Mouse (Mus musculus): ENCODE measurements at regions not wholly inside any gene's neighbourhood (a gene's known extent, or its start where the extent isn't known, plus 50 kb on each side); places are given as distances from the start of the nearest gene placed in this dataset.

- Histone ChIP-seq H3K27me3 (replicated peaks) (no peaks in the 10 kb centered on the region), H3K4me1 (replicated peaks) (peaks cover 12% of the 10 kb centered on the region), H3K4me2 (no peak overlapping the region), H3K9ac (no peak overlapping the region), H3K36me3 (no peaks in the 10 kb centered on the region), H3K4me3 (no peak overlapping the region), H3K9me3 (replicated peaks) (no peaks in the 10 kb centered on the region), H3K27ac (ENCODE audit: poor library complexity, severe bottlenecking) (no peak overlapping the region)
- 79% methylated on average over 7 of the region's 7 CpGs for WGBS
- no peak for ATAC-seq (ENCODE audit: insufficient number of reproducible peaks, low FRiP score)
Measured at GRCm38 (mm10) chr15:96916586-96916985, 139.2 kb downstream of the Slc38a4 start.

- Histone ChIP-seq H3K36me3 (no peaks in the 10 kb centered on the region), H3K9me3 (replicated peaks) (no peaks in the 10 kb centered on the region), H3K4me3 (no peak overlapping the region), H3K4me1 (replicated peaks) (peaks cover 12% of the 10 kb centered on the region), H3K4me2 (no peak overlapping the region), H3K9ac (no peak overlapping the region), H3K27me3 (replicated peaks) (no peaks in the 10 kb centered on the region), H3K27ac (ENCODE audit: poor library complexity, severe bottlenecking) (no peak overlapping the region)
- no peak for ATAC-seq (ENCODE audit: insufficient number of reproducible peaks, low FRiP score)
- 67% methylated on average over 10 of the region's 10 CpGs for WGBS
Measured at GRCm38 (mm10) chr15:96915544-96915943, 140.2 kb downstream of the Slc38a4 start.

- no peak overlapping the region for H3K9ac ChIP-seq
- no peak overlapping the region for H3K4me2 ChIP-seq
- no peaks in the 10 kb centered on the region for H3K9me3 ChIP-seq (replicated peaks)
- no peaks in the 10 kb centered on the region for H3K36me3 ChIP-seq
- no peak overlapping the region for H3K4me3 ChIP-seq
- WGBS: 75% methylated on average over 6 of the region's 6 CpGs
- peaks cover 12% of the 10 kb centered on the region for H3K4me1 ChIP-seq (replicated peaks)
- ATAC-seq (ENCODE audit: insufficient number of reproducible peaks, low FRiP score): no peak
- H3K27me3 ChIP-seq (replicated peaks): no peaks in the 10 kb centered on the region
- H3K27ac ChIP-seq (ENCODE audit: poor library complexity, severe bottlenecking): no peak overlapping the region
Measured at GRCm38 (mm10) chr15:96914988-96915387, 140.8 kb downstream of the Slc38a4 start.

GRCm38 (mm10) chr15:96905520-96905919, 150.2 kb downstream of the Slc38a4 start:
- Histone ChIP-seq H3K9ac (no peak overlapping the region), H3K4me2 (no peak overlapping the region), H3K9me3 (replicated peaks) (peaks cover 13% of the 10 kb centered on the region; the same call in 1 of the 2 replicates), H3K27ac (ENCODE audit: poor library complexity, severe bottlenecking) (no peak overlapping the region), H3K36me3 (no peaks in the 10 kb centered on the region), H3K4me1 (replicated peaks) (no peaks in the 10 kb centered on the region), H3K4me3 (no peak overlapping the region), H3K27me3 (replicated peaks) (no peaks in the 10 kb centered on the region)
- WGBS: 80% methylated on average over 4 of the region's 4 CpGs
- ATAC-seq (ENCODE audit: insufficient number of reproducible peaks, low FRiP score): no peak

GRCm38 (mm10) chr15:96903461-96903860, 152.3 kb downstream of the Slc38a4 start:
- no peak overlapping the region for H3K4me2 ChIP-seq
- no peak overlapping the region for H3K4me3 ChIP-seq
- H3K27ac ChIP-seq (ENCODE audit: poor library complexity, severe bottlenecking): no peak overlapping the region
- ATAC-seq (ENCODE audit: insufficient number of reproducible peaks, low FRiP score): no peak
- peaks cover 13% of the 10 kb centered on the region; the same call in 1 of the 2 replicates for H3K9me3 ChIP-seq (replicated peaks)
- H3K9ac ChIP-seq: no peak overlapping the region
- no peaks in the 10 kb centered on the region for H3K27me3 ChIP-seq (replicated peaks)
- H3K36me3 ChIP-seq: no peaks in the 10 kb centered on the region
- 86% methylated on average over 3 of the region's 3 CpGs for WGBS
- H3K4me1 ChIP-seq (replicated peaks): no peaks in the 10 kb centered on the region

GRCm38 (mm10) chr15:96902781-96903180, 153.0 kb downstream of the Slc38a4 start:
- no peak overlapping the region for H3K4me2 ChIP-seq
- H3K27me3 ChIP-seq (replicated peaks): no peaks in the 10 kb centered on the region
- 77% methylated on average over 8 of the region's 8 CpGs for WGBS
- H3K9me3 ChIP-seq (replicated peaks): peaks cover 13% of the 10 kb centered on the region; the same call in 1 of the 2 replicates
- H3K4me3 ChIP-seq: no peak overlapping the region
- no peak overlapping the region for H3K9ac ChIP-seq
- H3K4me1 ChIP-seq (replicated peaks): no peaks in the 10 kb centered on the region
- H3K36me3 ChIP-seq: no peaks in the 10 kb centered on the region
- no peak for ATAC-seq (ENCODE audit: insufficient number of reproducible peaks, low FRiP score)
- H3K27ac ChIP-seq (ENCODE audit: poor library complexity, severe bottlenecking): no peak overlapping the region

GRCm38 (mm10) chr15:96901616-96902015, 154.1 kb downstream of the Slc38a4 start:
- H3K27ac ChIP-seq (ENCODE audit: poor library complexity, severe bottlenecking): no peak overlapping the region
- no peaks in the 10 kb centered on the region for H3K36me3 ChIP-seq
- no peak for ATAC-seq (ENCODE audit: insufficient number of reproducible peaks, low FRiP score)
- H3K4me1 ChIP-seq (replicated peaks): no peaks in the 10 kb centered on the region
- peaks cover 10% of the 10 kb centered on the region; the same call in 1 of the 2 replicates for H3K9me3 ChIP-seq (replicated peaks)
- H3K4me2 ChIP-seq: no peak overlapping the region
- H3K4me3 ChIP-seq: no peak overlapping the region
- 91% methylated on average over 9 of the region's 9 CpGs for WGBS
- no peaks in the 10 kb centered on the region for H3K27me3 ChIP-seq (replicated peaks)
- no peak overlapping the region for H3K9ac ChIP-seq

GRCm38 (mm10) chr15:96898285-96898684, 157.5 kb downstream of the Slc38a4 start:
- H3K4me2 ChIP-seq: no peak overlapping the region
- H3K4me1 ChIP-seq (replicated peaks): no peaks in the 10 kb centered on the region
- H3K27me3 ChIP-seq (replicated peaks): no peaks in the 10 kb centered on the region
- 0 out of 2 replicates have a peak, but pooled peaks cover 3% of the 10 kb centered on the region for H3K9me3 ChIP-seq (replicated peaks)
- ATAC-seq (ENCODE audit: insufficient number of reproducible peaks, low FRiP score): no peak
- H3K36me3 ChIP-seq: no peaks in the 10 kb centered on the region
- H3K9ac ChIP-seq: no peak overlapping the region
- H3K4me3 ChIP-seq: no peak overlapping the region
- no peak overlapping the region for H3K27ac ChIP-seq (ENCODE audit: poor library complexity, severe bottlenecking)
- 89% methylated on average over 3 of the region's 3 CpGs for WGBS

- Histone ChIP-seq H3K9ac (no peak overlapping the region), H3K4me3 (no peak overlapping the region), H3K4me2 (no peak overlapping the region), H3K9me3 (replicated peaks) (0 out of 2 replicates have a peak, but pooled peaks cover 3% of the 10 kb centered on the region), H3K27ac (ENCODE audit: poor library complexity, severe bottlenecking) (no peak overlapping the region), H3K27me3 (replicated peaks) (no peaks in the 10 kb centered on the region), H3K4me1 (replicated peaks) (no peaks in the 10 kb centered on the region), H3K36me3 (no peaks in the 10 kb centered on the region)
- WGBS: 75% methylated on average over 10 of the region's 10 CpGs
- ATAC-seq (ENCODE audit: insufficient number of reproducible peaks, low FRiP score): no peak
Measured at GRCm38 (mm10) chr15:96884901-96885300, 170.9 kb downstream of the Slc38a4 start.

- H3K4me2 ChIP-seq: no peak overlapping the region
- ATAC-seq (ENCODE audit: insufficient number of reproducible peaks, low FRiP score): no peak
- 79% methylated on average over 10 of the region's 10 CpGs for WGBS
- 0 out of 2 replicates have a peak, but pooled peaks cover 3% of the 10 kb centered on the region for H3K9me3 ChIP-seq (replicated peaks)
- H3K36me3 ChIP-seq: no peaks in the 10 kb centered on the region
- no peaks in the 10 kb centered on the region for H3K27me3 ChIP-seq (replicated peaks)
- no peak overlapping the region for H3K4me3 ChIP-seq
- H3K4me1 ChIP-seq (replicated peaks): no peaks in the 10 kb centered on the region
- no peak overlapping the region for H3K27ac ChIP-seq (ENCODE audit: poor library complexity, severe bottlenecking)
- no peak overlapping the region for H3K9ac ChIP-seq
Measured at GRCm38 (mm10) chr15:96883754-96884153, 172.0 kb downstream of the Slc38a4 start.

- no peak overlapping the region for H3K4me3 ChIP-seq
- H3K4me2 ChIP-seq: no peak overlapping the region
- 84% methylated on average over 14 of the region's 14 CpGs for WGBS
- no peak overlapping the region for H3K27ac ChIP-seq (ENCODE audit: poor library complexity, severe bottlenecking)
- H3K27me3 ChIP-seq (replicated peaks): no peaks in the 10 kb centered on the region
- no peak for ATAC-seq (ENCODE audit: insufficient number of reproducible peaks, low FRiP score)
- no peaks in the 10 kb centered on the region for H3K9me3 ChIP-seq (replicated peaks)
- no peaks in the 10 kb centered on the region for H3K4me1 ChIP-seq (replicated peaks)
- H3K36me3 ChIP-seq: no peaks in the 10 kb centered on the region
- H3K9ac ChIP-seq: no peak overlapping the region
Measured at GRCm38 (mm10) chr15:96882211-96882610, 173.5 kb downstream of the Slc38a4 start.

- 74% methylated on average over 9 of the region's 9 CpGs for WGBS
- Histone ChIP-seq H3K4me3 (no peak overlapping the region), H3K4me1 (replicated peaks) (no peaks in the 10 kb centered on the region), H3K27ac (ENCODE audit: poor library complexity, severe bottlenecking) (no peak overlapping the region), H3K9ac (no peak overlapping the region), H3K36me3 (no peaks in the 10 kb centered on the region), H3K27me3 (replicated peaks) (no peaks in the 10 kb centered on the region), H3K9me3 (replicated peaks) (no peaks in the 10 kb centered on the region), H3K4me2 (no peak overlapping the region)
- ATAC-seq (ENCODE audit: insufficient number of reproducible peaks, low FRiP score): no peak
Measured at GRCm38 (mm10) chr15:96881519-96882170, 174.1 kb downstream of the Slc38a4 start.

Measured in heart, embryonic 12.5 days (tissue).